Mouse (Mus musculus) cerebellum, adult 2 months (tissue): ENCODE measurements around the gene Atp13a3. TPM values are rescaled to one million over a fixed set of nuclear protein-coding genes. Genes with fewer than 3 reads are reported as not detected.
"Not testable (repeated sequence)": the region's sequence is repeated elsewhere in the genome, so short reads cannot be mapped to it uniquely, and the experiment has no call there.

ENCODE experiments used
- DNase-seq, 2 experiments: peaks; one replicate each; pipeline ENCODE4 v3.0.0; 2021
- H3K27ac ChIP-seq: fragments of 200-500 bp; 2 replicates; pipeline ENCODE4 v1.5.1; 2012; ENCODE audit warnings: low read length, control low read depth, inconsistent platforms; ENCODE audit not compliant: insufficient read depth
- H3K27me3 ChIP-seq: fragments of 200-500 bp; 2 replicates; pipeline ENCODE4 v1.6.1; 2012; ENCODE audit warnings: inconsistent platforms, mild to moderate bottlenecking, low read length, moderate library complexity; ENCODE audit not compliant: control insufficient read depth, insufficient read depth
- H3K4me1 ChIP-seq: fragments of 200-500 bp; 2 replicates; pipeline ENCODE4 v1.6.1; 2011; ENCODE audit warnings: low read length; ENCODE audit not compliant: control insufficient read depth, insufficient read depth
- H3K4me3 ChIP-seq: fragments of 200-500 bp; replicated peaks from 2 replicates; pipeline ENCODE3; 2011; ENCODE audit warnings: mild to moderate bottlenecking, low read depth, low read length, control low read depth; ENCODE audit not compliant: insufficient read depth
- CTCF ChIP-seq: fragments of 200-500 bp; IDR thresholded peaks from 2 replicates; pipeline ENCODE4 v1.5.1; 2011; ENCODE audit warnings: low read depth, mild to moderate bottlenecking, control low read depth, low read length, moderate library complexity, borderline replicate concordance; ENCODE audit not compliant: insufficient read depth
- POLR2A ChIP-seq: fragments of 200-500 bp; IDR thresholded peaks from 2 replicates; pipeline ENCODE4 v1.6.1; 2011; ENCODE audit warnings: low read length, control low read depth, borderline replicate concordance; ENCODE audit not compliant: insufficient read depth
- WGBS: fragments of 180-500 bp; shearing (Covaris S2); methylation state at CpG from one replicate; pipeline ENCODE4 v1.1.7; 2018; 5-methylcytosine and 5-hydroxymethylcytosine counted together
- polyA plus RNA-seq: library from polyadenylated mRNA; depleted of rRNA; stranded (reverse); fragments of >200 nt; gene quantifications from 2 replicates; pipeline ENCODE4 v1.2.3, GENCODE M21; 2012; rRNA removed

The Atp13a3 gene
- polyA plus RNA-seq, result 31.4 and 34.7 TPM in 2 replicates

GRCm38 (mm10) chr16:30405925-30406670, at the start of gene Atp13a3:
Gene Atp13a3 (minus strand): TSS chr16:30405975.
- no peak for DNase-seq
- no peak for TF ChIP-seq POLR2A
- no peak for TF ChIP-seq CTCF
- Histone ChIP-seq H3K4me1 (no peaks in the 10 kb centered on the region), H3K27ac (no peak within 1 kb of the TSS), H3K27me3 (no peaks in the 10 kb centered on the region; the same call in 1 of the 2 replicates), H3K4me3 (no peak within 1 kb of the TSS)
- WGBS, result 71% methylated on average over 11 of the region's 11 CpGs

GRCm38 (mm10) chr16:30453213-30453975, 47.6 kb upstream of the Atp13a3 start:
- 85% methylated on average over 5 of the region's 5 CpGs for WGBS
- no peak overlapping the region for H3K27ac ChIP-seq

GRCm38 (mm10) chr16:30451174-30451573, 45.4 kb upstream of the Atp13a3 start:
- not testable (repeated sequence) for DNase-seq, H3K27ac ChIP-seq, H3K4me1 ChIP-seq, H3K4me3 ChIP-seq, H3K27me3 ChIP-seq
- WGBS, result 89% methylated on average over 2 of the region's 2 CpGs

More at GRCm38 (mm10) chr16:30453213-30453975, 47.6 kb upstream of the Atp13a3 start:
- no peak for DNase-seq
- TF ChIP-seq CTCF (no peak), POLR2A (no peak)
- H3K4me3 ChIP-seq, result no peak overlapping the region
- H3K4me1 ChIP-seq, result no peaks in the 10 kb centered on the region
- H3K27me3 ChIP-seq, result no peaks in the 10 kb centered on the region

DNA sequence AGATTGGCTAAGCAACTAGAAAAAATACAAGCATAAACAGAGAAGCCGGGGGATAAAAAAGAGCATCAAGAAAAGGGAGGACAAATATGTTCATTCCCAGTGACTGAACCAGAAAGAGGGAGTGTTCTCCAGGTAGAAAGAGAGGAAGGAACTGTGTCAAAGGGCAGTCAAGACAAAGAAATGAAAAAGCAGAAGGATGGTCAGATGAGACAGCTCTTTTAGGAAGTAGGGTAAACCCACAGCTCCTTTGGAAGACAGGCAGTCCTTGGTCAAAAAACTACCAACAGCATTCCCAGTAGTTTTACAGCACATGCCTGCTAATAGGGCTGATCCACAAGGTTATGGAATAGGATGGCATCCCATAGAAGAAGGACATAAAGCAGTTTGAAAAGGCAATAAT, 43.2 kb upstream of the Atp13a3 start:
- no peak overlapping the region for H3K4me3 ChIP-seq
- no peak for DNase-seq
- TF ChIP-seq POLR2A (no peak), CTCF (no peak)
- no peak overlapping the region for H3K27ac ChIP-seq
- H3K27me3 ChIP-seq, result no peaks in the 10 kb centered on the region
- no peaks in the 10 kb centered on the region for H3K4me1 ChIP-seq
- 95% methylated on average over 1 of the region's 1 CpGs for WGBS

GRCm38 (mm10) chr16:30448169-30448568, 42.4 kb upstream of the Atp13a3 start:
- H3K27ac ChIP-seq, result no peak overlapping the region
- no peaks in the 10 kb centered on the region for H3K4me1 ChIP-seq
- DNase-seq, result no peak
- H3K4me3 ChIP-seq, result no peak overlapping the region
- no peaks in the 10 kb centered on the region for H3K27me3 ChIP-seq
- no peak for TF ChIP-seq CTCF
- 78% methylated on average over 3 of the region's 3 CpGs for WGBS

- no peak for TF ChIP-seq POLR2A
- TF ChIP-seq CTCF, result no peak
- no peak overlapping the region for H3K4me3 ChIP-seq
- no peak for DNase-seq
- no peak overlapping the region for H3K27ac ChIP-seq
- 74% methylated on average over 4 of the region's 4 CpGs for WGBS
- H3K4me1 ChIP-seq, result no peaks in the 10 kb centered on the region
- H3K27me3 ChIP-seq, result no peaks in the 10 kb centered on the region
Observed at GRCm38 (mm10) chr16:30447642-30448041, 41.9 kb upstream of the Atp13a3 start.

DNA sequence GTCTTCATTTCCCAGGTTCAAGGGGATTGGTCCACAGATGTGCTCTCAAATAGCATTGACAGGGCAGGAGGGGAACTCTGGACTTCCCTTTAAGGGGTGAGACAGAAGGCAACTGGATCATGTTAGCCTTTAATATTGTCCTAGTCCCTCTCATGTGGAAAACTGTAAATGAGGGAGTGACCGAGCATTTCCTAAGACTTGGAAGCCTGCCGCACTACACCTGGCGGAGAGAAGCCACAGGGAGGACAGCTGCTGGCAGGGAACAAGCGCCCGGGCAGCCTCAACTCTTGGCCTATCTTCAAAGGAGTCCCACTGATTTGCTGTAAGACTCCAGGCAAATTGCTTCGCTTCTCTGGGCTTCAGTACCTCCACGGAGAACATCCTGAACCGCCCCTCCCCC, 37.6 kb upstream of the Atp13a3 start:
- Histone ChIP-seq H3K27ac (no peak overlapping the region), H3K4me1 (no peaks in the 10 kb centered on the region), H3K27me3 (no peaks in the 10 kb centered on the region), H3K4me3 (no peak overlapping the region)
- no peak for DNase-seq
- 20% methylated on average over 8 of the region's 8 CpGs for WGBS
- TF ChIP-seq CTCF (no peak), POLR2A (no peak)

DNA sequence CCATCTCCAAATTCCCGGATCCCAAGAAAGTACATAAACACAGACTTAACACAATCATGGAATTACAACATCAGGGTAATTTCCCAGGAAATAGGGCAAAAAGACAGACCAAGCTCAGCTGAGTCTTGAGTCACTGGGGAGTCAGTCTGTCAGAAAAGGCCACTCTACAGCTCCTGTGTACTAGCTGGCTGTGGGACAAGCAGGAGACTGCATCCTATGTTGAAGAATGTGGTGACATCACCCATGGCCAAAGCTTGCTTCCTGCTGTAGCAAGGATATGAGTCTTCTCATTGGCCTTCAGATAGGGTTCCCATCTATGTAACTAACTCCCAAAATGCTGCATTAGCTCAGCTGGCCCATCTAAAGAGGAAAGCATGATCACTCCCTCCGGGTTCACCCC, 36.7 kb upstream of the Atp13a3 start:
- Histone ChIP-seq H3K4me3 (no peak overlapping the region), H3K27ac (no peak overlapping the region), H3K4me1 (no peaks in the 10 kb centered on the region), H3K27me3 (no peaks in the 10 kb centered on the region)
- WGBS, result 86% methylated on average over 2 of the region's 2 CpGs
- no peak for DNase-seq
- no peak for TF ChIP-seq POLR2A
- TF ChIP-seq CTCF, result no peak
